Mouse (Mus musculus) heart, adult 10 weeks (tissue): ENCODE measurements around the gene Rassf1. TPM values are rescaled to one million over a fixed set of nuclear protein-coding genes. Genes with fewer than 3 reads are reported as not detected.

Experiments used
- polyA plus RNA-seq: library from polyadenylated mRNA; stranded (reverse); fragments of 350-450 nt; fragmentation: Illumina TruSeq; extraction: RNeasy Lipid Tissue Mini Kit (QIAGEN cat#74804); gene quantifications from one replicate; pipeline ENCODE4 v1.2.3, GENCODE M21; 2014; ENCODE audit warnings: low read depth, low replicate concordance

Gene Rassf1
- polyA plus RNA-seq = 20.7 TPM

DNA sequence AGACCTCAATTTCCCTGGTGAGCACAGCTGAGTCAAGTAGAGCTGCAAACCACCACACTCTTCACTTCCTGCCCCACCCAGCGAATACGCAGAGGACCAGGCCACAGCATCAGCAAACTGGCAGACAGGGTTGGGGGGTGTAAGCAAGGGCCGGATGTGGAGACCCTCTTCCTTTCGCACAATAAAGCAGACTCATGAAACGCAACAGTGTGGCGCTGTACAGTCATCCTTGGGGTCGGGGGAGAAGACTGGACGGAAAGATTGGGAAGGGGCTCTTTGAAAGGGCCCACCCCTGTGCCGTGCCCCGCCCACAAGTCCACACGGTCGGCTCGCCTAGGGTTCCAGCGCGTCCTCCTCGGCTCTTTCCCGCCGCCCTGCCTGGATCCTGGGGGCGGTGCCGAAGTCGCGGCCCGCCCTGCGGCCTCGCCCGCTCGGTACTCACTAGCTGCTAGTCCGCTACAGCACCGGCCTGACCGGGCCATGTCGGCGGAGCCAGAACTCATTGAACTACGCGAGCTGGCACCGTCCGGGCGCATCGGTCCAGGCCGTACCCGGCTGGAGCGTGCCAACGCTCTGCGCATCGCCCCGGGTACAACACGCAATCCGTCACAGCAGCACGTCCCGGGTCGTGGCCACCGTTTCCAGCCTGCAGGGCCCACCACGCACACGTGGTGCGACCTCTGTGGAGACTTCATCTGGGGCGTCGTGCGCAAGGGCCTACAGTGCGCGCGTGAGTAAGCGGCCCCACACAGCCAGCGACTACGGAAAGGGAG, at the start of gene Rassf1:
Rassf1 (plus strand) TSS at position 439 of the 773 bp plus-strand sequence.

DNA sequence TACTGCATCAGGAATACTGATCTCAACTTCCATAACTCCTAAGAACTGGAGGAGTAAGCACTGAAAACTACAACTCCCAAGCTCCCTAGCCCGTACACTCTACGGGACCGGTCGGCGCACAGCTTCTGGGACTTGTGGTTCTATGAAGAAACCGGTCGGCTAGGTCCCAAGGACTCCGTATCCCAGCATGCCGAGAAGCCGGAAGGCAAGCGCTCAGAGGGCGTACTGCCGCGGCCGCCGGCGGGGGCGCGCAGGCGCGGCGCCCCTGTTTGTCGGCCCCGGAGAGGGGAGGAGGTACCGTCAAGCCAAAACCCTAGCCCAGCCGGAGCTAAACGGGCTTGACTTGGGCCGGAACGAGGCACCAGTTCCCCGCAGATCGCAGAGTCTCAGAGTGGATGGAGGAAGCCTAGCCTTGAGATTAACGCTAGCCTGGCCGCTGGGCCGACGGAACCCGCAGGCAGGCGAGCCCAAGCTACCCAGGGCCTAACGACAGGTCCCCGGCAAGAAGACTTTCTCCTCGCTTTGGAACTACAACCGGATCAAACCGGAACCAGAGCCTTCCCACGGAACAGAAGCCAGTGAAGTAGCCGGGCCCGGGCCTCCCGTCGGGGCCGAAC, 17.5 kb upstream of the Rassf1 start, which contains the start of gene Tmem115:
Tmem115 (plus strand) TSS at position 155 of the 617 bp plus-strand sequence.

DNA sequence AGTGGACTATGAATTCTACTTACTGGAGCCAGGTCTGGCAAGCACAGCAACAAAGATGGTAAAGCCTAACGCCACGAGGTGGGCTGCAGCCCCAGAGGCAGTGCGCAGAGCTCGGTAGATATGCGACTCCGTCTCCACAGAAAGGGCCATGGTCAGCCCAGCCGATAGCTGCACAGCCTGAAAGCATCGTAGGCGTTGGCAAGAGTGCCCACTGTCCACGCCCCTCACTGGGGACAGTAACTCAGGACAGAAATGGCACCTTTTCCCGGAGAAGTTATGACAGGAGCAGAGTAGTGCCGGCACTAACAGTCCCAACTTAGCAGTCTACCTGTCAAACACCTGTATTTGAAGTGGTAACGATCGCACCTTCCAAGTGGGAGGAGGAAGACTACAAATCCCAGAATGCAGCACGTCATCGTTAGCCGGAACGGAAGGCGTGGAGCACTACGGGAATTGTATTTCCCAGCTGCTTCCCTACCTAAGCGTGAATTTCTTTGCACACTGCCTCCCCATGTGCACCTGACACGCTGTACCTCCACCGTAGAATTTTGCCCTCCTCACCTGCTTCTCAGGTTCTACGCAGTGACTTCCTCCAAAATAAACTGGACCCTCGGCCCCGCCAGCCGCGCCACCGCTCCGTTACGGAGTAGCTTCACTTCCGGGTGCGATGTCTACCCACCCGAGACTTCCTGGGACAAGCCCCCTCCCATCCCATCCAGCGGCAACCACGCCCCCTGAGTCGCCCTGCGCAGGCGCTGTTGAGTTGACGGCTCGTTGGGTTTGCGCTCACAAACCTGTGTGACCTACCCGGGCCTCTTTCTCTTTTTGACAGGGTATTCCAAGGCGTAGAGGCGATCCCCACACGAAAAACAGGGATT, 9.6 kb upstream of the Rassf1 start, which contains the start of the genes Cyb561d2 and Nprl2:
Cyb561d2 (minus strand) TSS at position 720 of the 878 bp plus-strand sequence.
Nprl2 (plus strand) TSS at position 753 of the 878 bp plus-strand sequence.

DNA sequence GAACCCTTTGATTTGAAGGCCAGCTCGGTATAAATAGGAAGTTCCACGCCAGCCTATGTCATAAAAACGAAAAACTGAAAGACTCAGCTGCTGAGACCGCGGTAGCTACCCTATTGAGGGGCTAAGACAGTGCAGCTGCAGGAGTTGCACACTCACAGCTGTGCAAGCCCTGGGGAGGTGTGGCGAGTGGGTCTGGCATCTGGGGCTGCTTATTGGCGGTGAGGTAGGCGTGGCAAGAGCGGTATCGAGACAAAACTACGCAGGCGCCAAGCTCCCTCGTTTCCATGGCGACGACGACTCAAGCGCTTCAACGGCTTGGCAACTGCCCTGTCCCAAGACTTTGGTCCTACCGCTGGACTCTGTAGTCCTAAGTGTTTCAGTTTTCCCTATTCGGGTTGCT, 4.3 kb upstream of the Rassf1 start, which contains the start of gene Zmynd10:
Zmynd10 (plus strand) TSS at position 273 of the 400 bp plus-strand sequence.

DNA sequence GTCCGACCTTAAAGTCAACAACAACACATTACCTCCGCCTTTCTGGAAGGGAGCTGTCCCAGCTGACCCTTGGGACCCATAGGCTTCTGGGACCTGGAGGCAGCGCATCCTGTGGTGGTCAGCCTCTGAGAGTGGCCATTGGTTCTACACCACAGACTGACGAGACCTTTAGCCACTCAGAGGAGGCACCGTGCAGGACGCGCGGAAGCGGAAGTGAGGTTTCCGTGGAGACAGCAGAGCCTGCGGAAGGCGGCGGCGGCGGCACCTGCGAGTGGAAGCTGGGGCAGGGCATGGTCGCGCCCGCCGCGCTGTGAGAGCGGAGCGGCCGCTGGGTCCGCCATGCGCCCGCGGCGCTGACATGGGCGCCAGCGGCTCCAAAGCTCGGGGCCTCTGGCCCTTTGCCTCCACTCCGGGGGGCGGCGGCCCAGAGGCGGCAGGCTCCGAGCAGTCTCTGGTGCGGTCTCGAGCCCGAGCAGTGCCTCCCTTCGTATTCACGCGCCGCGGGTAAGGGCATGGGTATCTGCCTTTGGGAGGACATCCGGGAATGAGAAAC, 11.8 kb downstream of the Rassf1 start, which contains the start of gene Tusc2:
Tusc2 (plus strand) TSS at position 227 of the 553 bp plus-strand sequence.

DNA sequence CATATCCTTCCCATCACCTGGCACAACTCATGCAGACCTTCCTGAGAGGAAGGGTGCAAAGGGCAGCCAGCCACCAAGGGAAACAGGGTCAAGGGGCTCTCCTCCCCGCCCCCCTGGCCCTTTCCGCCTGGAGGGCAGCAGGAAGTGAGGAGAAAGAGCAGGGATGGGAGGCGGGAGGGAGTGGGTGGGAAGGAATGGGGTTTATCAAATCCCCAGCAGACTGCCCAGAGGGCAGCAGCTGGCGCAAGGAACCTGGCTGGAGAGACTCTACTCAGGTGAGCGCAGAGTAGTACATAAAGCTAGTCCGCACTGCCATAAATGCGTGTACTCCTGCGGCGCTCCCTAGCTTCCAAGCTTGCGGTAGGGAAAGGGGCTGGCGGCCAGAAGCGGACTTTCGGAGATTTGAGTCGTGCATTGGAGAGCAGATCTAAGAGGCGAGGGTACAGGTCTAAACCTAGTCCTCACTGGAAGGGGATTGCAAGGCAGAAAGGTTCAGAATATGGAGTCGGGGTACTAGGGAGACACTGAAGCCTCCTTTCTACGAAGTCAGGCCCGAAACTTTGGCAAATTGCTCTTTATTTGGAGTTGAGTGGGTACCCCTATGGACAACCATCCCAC, 16.5 kb downstream of the Rassf1 start, which contains the start of gene Hyal2:
Hyal2 (plus strand) TSS at position 244 of the 618 bp plus-strand sequence.

DNA sequence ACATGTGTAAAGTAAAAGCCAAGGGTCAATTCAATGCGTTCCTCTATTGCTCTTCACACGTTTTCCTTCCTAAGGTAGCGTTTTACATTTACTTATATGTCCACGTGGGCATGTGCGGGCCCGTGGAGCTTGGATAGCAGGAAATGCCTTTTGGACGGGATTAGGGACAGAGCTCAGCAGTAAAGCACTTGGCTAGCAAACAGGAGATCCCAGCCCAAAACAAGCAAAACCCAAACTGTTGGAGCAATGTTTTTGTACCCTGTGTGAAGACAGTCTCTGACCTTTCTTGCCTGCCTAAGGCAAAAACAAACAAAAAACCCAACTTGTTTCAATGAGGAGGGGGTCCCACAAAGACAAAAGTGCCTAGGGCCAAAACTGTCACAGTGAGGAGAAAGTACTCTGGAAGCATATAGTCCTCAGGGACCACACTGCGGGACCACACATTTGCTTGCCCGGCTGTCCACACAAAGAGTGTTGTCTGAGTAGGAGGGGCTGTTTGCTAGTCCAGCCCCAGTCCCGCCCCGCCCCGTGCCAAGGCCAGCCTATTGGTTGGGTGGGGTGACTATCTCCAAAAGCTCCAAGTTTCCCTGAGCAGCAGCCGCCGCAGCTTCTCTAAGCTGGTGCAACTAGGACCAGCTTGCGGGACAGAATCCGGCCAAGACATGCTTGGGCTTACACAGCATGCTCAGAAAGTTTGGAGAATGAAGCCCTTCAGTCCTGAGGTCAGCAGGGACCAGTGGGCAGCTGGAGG, 25.2 kb downstream of the Rassf1 start, which contains the start of gene Hyal1:
Hyal1 (plus strand) TSS at position 571 of the 751 bp plus-strand sequence.

DNA sequence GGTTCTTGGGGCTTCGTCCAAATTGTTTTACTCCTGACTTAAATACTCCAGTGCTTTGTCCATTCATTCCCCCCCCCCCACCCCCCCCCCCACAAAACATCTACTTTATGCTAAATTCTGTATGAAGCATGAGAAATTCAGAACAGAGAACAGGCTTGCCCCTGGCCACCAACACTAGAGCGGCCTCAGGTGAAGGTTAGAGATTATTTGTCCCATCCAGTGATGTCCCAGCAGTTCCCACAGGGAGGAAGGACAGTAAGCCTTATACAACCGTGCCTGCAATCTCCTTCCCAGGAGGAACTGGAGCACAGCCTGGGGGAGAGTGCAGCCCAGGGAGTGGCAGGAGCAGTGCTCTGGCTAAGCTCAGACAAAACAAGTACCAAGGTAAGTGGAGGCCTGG, 27.2 kb downstream of the Rassf1 start, which contains the start of gene Naa80:
Naa80 (plus strand) TSS at position 301 of the 400 bp plus-strand sequence.

DNA sequence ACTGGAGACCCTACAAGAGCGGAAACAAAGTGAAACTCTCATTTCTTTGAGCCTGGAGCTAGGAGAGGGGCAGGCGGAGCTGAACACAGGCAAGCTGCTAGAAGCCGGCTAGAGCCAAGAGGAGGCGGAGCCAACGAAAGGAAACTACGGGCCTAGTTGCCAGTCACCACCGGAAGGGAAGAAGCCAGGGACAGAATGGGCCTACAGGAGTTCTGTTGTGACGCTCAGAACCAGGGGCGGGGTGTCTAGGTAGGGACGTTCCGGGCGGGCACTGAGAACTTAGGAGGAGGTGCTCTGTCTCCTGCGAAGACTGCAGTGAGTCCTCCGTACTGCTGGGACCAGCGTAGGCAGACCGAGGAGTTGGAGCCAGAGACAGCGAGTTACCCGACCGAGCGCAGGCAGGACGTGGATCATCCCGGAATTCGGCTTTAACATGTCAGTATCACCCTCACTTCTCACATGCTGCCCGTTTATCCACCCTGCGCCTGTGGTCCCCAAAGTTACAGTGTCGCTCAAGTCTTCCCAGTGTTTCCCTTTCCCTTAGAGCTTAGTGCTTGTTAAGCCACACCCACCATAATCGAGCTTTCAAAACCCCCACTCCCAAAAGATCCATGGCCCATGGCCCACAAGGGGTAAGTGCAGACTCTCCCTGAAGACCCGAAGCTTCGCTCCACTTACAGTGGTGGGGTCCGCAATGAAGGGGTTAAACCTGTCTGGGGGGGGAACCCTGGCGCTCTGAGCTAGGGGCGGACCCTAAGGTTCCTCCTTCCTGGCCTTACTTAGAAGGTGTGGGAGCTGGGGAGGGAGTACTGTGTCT, 29.4 kb downstream of the Rassf1 start, which contains the start of gene Hyal3:
Hyal3 (plus strand) TSS at position 318 of the 817 bp plus-strand sequence.

DNA sequence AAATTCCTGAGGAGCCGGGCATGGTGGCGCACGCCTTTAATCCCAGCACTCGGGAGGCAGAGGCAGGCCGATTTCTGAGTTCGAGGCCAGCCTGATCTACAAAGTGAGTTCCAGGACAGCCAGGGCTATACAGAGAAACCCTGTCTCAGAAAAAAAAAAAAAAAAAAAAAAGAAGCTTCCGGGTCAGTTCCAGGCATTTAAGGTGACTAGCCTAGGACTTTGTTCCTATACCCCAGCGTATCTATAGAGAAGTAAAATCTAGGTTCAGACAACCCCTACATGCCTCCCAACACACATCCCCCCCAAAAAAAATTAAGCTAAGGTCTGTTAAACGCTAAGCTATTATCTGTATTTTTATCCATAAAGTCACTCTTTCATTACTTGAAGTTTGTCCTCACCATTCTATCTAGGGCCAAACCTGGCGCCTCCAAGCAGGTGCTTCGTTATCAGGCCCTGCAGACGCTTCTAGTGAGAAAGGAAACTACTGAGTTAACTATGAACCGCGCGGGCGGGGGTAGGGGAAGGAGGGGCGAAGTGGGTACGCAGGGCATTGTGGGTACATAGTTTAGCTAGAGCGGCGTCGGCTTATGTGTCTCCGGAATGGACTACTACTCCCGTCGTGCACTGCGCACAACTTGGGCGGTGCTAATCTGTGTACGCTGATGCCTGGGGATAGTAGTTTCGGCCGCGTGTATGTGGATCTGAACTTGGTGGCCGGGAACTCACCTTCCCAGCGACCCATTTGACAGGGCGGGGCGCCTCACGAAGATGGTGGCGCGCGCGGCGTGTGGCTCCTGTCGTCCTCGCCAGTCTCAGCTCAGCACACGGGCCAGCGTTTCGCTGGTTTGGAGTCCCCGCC, 35.8 kb downstream of the Rassf1 start, which contains the start of gene Ifrd2:
Ifrd2 (plus strand) TSS at position 669 of the 859 bp plus-strand sequence.

DNA sequence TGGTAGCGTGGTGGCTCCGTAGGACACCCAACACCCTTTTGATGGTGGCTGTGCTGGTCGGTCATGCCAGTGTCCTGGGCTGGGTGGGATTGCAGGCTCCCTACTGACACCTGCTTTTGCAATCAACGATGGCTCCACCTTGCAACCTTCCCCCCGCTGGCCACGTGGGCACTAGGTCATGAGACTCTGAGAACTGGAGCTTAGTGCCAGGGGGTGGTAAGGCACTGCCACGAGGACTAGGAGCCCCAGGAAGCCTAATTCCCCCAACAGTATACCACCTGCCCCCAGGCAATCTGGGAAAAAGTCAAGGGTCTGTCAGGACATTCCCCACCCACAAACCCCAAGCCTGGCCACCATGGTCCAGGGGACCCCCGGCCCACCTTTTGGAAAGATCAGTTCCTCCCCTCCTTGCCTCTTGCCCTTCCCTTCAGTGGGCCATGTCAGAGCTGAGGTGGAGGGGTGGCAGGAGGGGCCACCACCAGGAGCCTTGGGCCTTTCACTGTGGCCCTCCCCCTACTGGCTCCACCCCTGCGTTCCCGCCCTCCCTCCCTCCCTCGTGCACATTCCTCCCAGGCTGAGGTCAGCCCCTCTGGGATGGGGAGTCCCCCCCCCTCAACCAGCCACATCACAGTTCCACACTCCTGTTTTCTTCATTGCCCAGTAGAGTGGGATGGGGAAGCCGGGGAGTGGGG, 57.5 kb downstream of the Rassf1 start, which contains the start of gene Sema3b:
Sema3b (minus strand) TSS at position 489 of the 692 bp plus-strand sequence.

Other genes starting within 250 kb of the Rassf1 start
- 23.0 TPM for gene Hemk1, start 213.2 kb upstream of the Rassf1 start, polyA plus RNA-seq
- 3.7 TPM for gene 6430571L13Rik, start 211.0 kb upstream of the Rassf1 start, polyA plus RNA-seq
- gene Cacna2d2, start 151.9 kb upstream of the Rassf1 start, polyA plus RNA-seq = 6.0 TPM
- gene Tmem115, start 17.6 kb upstream of the Rassf1 start, polyA plus RNA-seq = 20.9 TPM
- 5.5 TPM for gene Cyb561d2, start 9.4 kb upstream of the Rassf1 start, polyA plus RNA-seq
- 25.1 TPM for gene Nprl2, start 9.3 kb upstream of the Rassf1 start, polyA plus RNA-seq
- gene Zmynd10, start 4.3 kb upstream of the Rassf1 start, polyA plus RNA-seq = not detected
- 38.5 TPM for gene Tusc2, start 11.7 kb downstream of the Rassf1 start, polyA plus RNA-seq
- gene Hyal2, start 16.4 kb downstream of the Rassf1 start, polyA plus RNA-seq = 36.4 TPM
- 9.7 TPM for gene Hyal1, start 25.4 kb downstream of the Rassf1 start, polyA plus RNA-seq
- 22.3 TPM for gene Naa80, start 27.3 kb downstream of the Rassf1 start, polyA plus RNA-seq
- gene Hyal3, start 29.3 kb downstream of the Rassf1 start, polyA plus RNA-seq = not detected
- 39.4 TPM for gene Ifrd2, start 36.1 kb downstream of the Rassf1 start, polyA plus RNA-seq
- gene Sema3b, start 57.7 kb downstream of the Rassf1 start, polyA plus RNA-seq = 26.6 TPM
- 183 TPM for gene Gnai2, start 83.8 kb downstream of the Rassf1 start, polyA plus RNA-seq
- 119 TPM for gene Slc38a3, start 118.0 kb downstream of the Rassf1 start, polyA plus RNA-seq
- gene Gnat1, start 128.2 kb downstream of the Rassf1 start, polyA plus RNA-seq = not detected
- 15.1 TPM for gene Sema3f, start 158.9 kb downstream of the Rassf1 start, polyA plus RNA-seq
- 79.8 TPM for gene Rbm5, start 219.4 kb downstream of the Rassf1 start, polyA plus RNA-seq